Mouse (Mus musculus) lung, embryonic 16.5 days (tissue): ENCODE measurements around the gene Map4k3. TPM values are rescaled to one million over a fixed set of nuclear protein-coding genes. Genes with fewer than 3 reads are reported as not detected.
"Not testable (repeated sequence)": the region's sequence is repeated elsewhere in the genome, so short reads cannot be mapped to it uniquely, and the experiment has no call there.

Experiments
- ATAC-seq: fragments of 200-750 bp; cut with Nextera tagmentation; 2 replicates; pipeline ENCODE4 v1.8.0; 2017; ENCODE audit warnings: low read depth, mild to moderate bottlenecking, moderate library complexity
- H3K27ac ChIP-seq: fragments of 300-500 bp; sonication (generic); 2 replicates; pipeline ENCODE4 v1.5.1; 2014; ENCODE audit warnings: mild to moderate bottlenecking, control low read depth, low read length
- H3K27me3 ChIP-seq: fragments of 300-500 bp; sonication (generic); 2 replicates; pipeline ENCODE4 v1.6.1; 2014; ENCODE audit warnings: low read depth, low read length, mixed read lengths; ENCODE audit not compliant: control insufficient read depth, insufficient read depth
- H3K36me3 ChIP-seq: fragments of 300-500 bp; sonication (generic); 2 replicates; pipeline ENCODE4 v1.6.1; 2014; ENCODE audit warnings: low read length; ENCODE audit not compliant: control insufficient read depth, insufficient read depth
- H3K4me1 ChIP-seq: fragments of 300-500 bp; sonication (generic); replicated peaks from 2 replicates; pipeline ENCODE4 v1.6.1; 2014; ENCODE audit warnings: low read length, mixed read lengths; ENCODE audit not compliant: control insufficient read depth, insufficient read depth
- H3K4me2 ChIP-seq: fragments of 300-500 bp; sonication (generic); 2 replicates; pipeline ENCODE4 v1.6.1; 2014; ENCODE audit warnings: low read depth, low read length, control low read depth
- H3K4me3 ChIP-seq: fragments of 300-500 bp; sonication (generic); 2 replicates; pipeline ENCODE4 v1.5.1; 2014; ENCODE audit warnings: mild to moderate bottlenecking, low read length, control low read depth
- H3K9ac ChIP-seq: fragments of 300-500 bp; sonication (generic); 2 replicates; pipeline ENCODE4 v1.6.1; 2014; ENCODE audit warnings: low read length, control low read depth
- H3K9me3 ChIP-seq: fragments of 300-500 bp; sonication (generic); 2 replicates; pipeline ENCODE4 v1.6.1; 2016; ENCODE audit warnings: low read length; ENCODE audit not compliant: control insufficient read depth
- WGBS: fragments of 180-500 bp; shearing (Covaris S2); extraction: QIAGEN DNeasy Blood & Tissue Kit; methylation state at CpG from one replicate; pipeline ENCODE4 v1.1.7; 2014; 5-methylcytosine and 5-hydroxymethylcytosine counted together
- polyA plus RNA-seq: library from polyadenylated mRNA; unstranded; fragments of >200 nt; fragmentation: Nextera tagmentation; extraction: Ambion mirVana; gene quantifications from 2 replicates; pipeline ENCODE4 v1.2.1, GENCODE M21; 2015

Gene Map4k3
- polyA plus RNA-seq, 1 experiment from 2014 or later: 42.5 TPM

DNA sequence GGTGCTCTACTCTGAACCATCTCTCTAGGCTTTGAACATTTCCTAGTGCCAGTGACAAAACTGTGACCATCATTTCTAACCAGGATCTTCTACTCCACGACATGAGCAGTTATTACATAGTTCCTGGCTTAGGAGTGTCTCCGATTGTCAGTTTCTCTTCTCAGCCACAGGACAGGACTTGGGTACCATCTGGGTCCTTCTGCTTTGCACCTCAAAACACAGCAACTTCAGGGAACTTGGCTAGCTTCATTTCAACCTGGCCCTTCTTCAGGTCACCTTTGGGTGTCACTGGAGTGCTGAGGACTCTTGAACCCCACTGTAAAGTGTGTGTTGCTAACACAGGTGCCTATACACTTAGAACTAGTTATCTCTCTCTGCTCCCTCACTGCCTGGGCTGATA is 181.4 kb downstream of the Map4k3 start:
- no peaks in the 10 kb centered on the region for H3K36me3 ChIP-seq
- no peak overlapping the region for H3K4me3 ChIP-seq
- ATAC-seq: no peak
- H3K4me1 ChIP-seq: no peaks in the 10 kb centered on the region
- H3K4me2 ChIP-seq: no peak overlapping the region
- WGBS: 87% methylated on average over 2 of the region's 2 CpGs
- no peaks in the 10 kb centered on the region for H3K9me3 ChIP-seq
- H3K27ac ChIP-seq: no peak overlapping the region
- no peak overlapping the region for H3K9ac ChIP-seq
- H3K27me3 ChIP-seq: no peaks in the 10 kb centered on the region

DNA sequence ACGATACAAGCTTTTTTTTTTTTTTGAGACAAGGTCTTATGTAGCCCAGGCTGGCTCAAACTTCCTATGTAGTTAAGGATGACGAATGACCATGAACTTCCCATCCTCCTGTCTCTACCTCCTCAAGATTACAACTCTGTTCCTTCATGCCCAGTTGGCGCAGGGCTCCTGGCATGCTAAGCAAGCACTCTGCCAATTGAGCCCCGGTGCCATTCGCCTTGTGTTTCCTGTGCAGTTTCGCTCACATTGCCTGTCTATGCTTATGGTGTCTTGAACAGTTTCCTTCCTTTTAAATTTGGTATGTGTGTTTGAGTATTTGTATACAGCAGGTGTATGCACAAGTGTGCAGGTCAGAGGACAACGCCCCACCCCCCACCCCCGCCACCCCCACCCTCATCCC is 182.1 kb downstream of the Map4k3 start:
- no peaks in the 10 kb centered on the region for H3K36me3 ChIP-seq
- no peak overlapping the region for H3K27ac ChIP-seq
- H3K27me3 ChIP-seq: no peaks in the 10 kb centered on the region
- H3K9me3 ChIP-seq: no peaks in the 10 kb centered on the region
- H3K9ac ChIP-seq: no peak overlapping the region
- 84% methylated on average over 8 of the region's 8 CpGs for WGBS
- no peak overlapping the region for H3K4me2 ChIP-seq
- ATAC-seq: no peak
- no peak overlapping the region for H3K4me3 ChIP-seq
- no peaks in the 10 kb centered on the region for H3K4me1 ChIP-seq

DNA sequence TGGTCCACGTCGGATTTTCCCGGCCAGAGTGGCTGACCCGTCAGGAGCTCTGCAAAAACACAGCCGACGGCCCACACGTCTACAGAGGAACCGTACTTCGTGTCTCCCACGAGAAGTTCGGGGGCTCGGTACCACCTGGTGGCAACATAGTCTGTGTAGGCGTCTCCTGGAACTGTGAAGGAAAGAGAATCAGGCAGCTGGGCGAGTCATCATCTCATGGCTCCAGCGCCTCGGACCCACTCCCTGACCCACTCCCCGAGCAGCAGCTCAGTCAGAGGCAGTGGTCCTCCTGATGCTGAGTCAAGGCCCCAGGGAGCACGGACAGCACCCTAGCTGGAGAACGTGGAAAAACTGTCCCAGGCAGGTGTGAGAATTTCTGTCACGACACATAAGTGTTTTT is 184.6 kb downstream of the Map4k3 start:
- Histone ChIP-seq H3K36me3 (no peaks in the 10 kb centered on the region), H3K27me3 (no peaks in the 10 kb centered on the region), H3K4me1 (no peaks in the 10 kb centered on the region), H3K27ac (no peak overlapping the region), H3K4me3 (no peak overlapping the region), H3K9me3 (no peaks in the 10 kb centered on the region), H3K9ac (no peak overlapping the region), H3K4me2 (no peak overlapping the region)
- 79% methylated on average over 20 of the region's 20 CpGs for WGBS
- ATAC-seq: no peak

DNA sequence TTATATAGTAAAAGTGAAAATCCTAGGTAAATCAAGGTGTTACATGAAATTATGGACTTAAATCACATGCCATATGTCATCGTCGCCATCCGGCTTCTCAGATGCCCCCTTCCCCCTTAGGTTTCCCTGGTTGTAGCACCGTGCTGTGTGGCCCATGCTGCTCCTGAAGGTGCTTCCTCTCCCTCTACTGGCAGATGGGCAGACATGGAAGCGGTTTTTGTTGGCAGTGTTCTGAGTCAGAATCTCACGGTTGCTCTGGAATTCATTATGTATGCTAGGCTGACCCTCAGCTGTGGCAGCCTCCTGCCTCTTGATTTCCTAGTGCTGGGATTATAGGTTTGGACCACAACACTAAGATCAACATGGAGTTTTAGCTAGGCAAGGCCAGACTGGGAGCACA is 191.1 kb downstream of the Map4k3 start:
- no peaks in the 10 kb centered on the region for H3K27me3 ChIP-seq
- no peak overlapping the region for H3K27ac ChIP-seq
- no peaks in the 10 kb centered on the region for H3K4me1 ChIP-seq
- no peak for ATAC-seq
- no peaks in the 10 kb centered on the region for H3K36me3 ChIP-seq
- WGBS: 60% methylated on average over 6 of the region's 6 CpGs
- H3K9me3 ChIP-seq: no peaks in the 10 kb centered on the region
- no peak overlapping the region for H3K4me2 ChIP-seq
- no peak overlapping the region for H3K4me3 ChIP-seq
- no peak overlapping the region for H3K9ac ChIP-seq

DNA sequence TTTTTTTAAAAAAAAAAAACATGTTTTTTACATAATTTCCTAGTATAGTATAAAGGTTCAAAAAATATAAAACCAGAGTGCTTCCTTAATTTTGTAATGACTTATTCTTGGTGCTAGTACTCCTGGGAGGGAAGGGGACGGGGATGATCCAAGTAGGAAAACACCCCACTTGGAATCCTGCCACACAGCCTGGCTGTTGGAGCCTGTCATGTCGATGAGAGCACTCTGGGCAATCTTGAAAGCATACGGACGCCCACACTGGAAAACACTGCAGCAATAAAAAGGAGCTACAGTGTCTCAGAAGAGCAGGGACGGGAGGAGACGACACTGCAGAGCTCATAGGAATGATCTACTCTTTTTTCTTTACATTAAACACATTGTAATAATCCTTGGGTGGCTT is 192.7 kb downstream of the Map4k3 start:
- Histone ChIP-seq H3K27ac (no peak overlapping the region), H3K27me3 (no peaks in the 10 kb centered on the region), H3K4me3 (no peak overlapping the region), H3K36me3 (no peaks in the 10 kb centered on the region), H3K4me2 (no peak overlapping the region), H3K9me3 (no peaks in the 10 kb centered on the region), H3K4me1 (no peaks in the 10 kb centered on the region), H3K9ac (no peak overlapping the region)
- 36% methylated on average over 6 of the region's 6 CpGs for WGBS
- no peak for ATAC-seq

DNA sequence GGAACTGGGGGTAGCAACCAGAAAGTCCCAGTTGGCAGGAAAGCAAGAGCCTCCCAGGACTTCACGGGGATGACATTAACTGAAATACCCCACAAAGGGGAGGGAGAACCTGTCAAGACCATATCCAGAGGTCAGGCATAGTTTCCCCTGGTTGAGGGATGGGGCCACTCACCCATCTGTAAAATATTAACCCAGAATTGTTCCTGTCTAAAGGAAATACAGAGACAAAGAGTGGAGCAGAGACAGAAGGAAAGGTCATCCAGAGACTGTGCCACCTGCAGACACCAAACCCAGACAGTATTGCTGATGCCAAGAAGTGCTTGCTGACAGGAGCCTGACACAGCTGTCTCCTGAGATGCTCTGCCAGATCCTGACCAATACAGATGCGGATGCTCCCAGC is 196.9 kb downstream of the Map4k3 start:
- H3K9ac ChIP-seq: not testable (repeated sequence)
- 47% methylated on average over 2 of the region's 2 CpGs for WGBS

More for the DNA sequence above, 196.9 kb downstream of the Map4k3 start:
- H3K36me3 ChIP-seq, H3K27ac ChIP-seq, H3K4me2 ChIP-seq, H3K4me1 ChIP-seq, ATAC-seq, H3K27me3 ChIP-seq, H3K9me3 ChIP-seq, H3K4me3 ChIP-seq: not testable (repeated sequence)

Other genes starting within 250 kb of the Map4k3 start
- gene Sos1, start 248.0 kb downstream of the Map4k3 start, polyA plus RNA-seq: 3.5 TPM in 2 replicates
- gene Cdkl4, start 150.7 kb downstream of the Map4k3 start, polyA plus RNA-seq: 2.2 and 2.3 TPM in 2 replicates
- gene Tmem178, start 216.1 kb upstream of the Map4k3 start, polyA plus RNA-seq: 15.2 and 15.8 TPM in 2 replicates